ENCODE assay signal across 1 mouse cellular context in the genomic region with DNA sequence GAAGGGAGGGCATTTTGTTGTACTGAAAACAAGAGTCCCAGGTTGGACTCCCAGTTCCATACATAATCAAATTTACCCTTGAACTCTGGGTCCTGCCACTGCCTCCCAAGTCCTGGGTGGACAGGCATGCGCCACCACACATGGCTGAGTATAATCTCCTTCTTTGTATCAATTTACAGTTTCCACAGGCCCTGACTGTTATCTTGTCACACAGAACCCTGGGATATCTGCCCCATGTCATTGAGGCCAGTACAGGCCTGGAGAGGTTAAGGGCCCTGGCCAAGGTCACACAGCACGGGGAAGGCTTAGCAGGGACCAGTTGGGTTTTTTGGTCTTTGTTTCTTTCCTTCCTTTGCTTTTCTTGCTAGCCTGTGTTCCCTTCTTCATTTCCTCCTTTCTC.
TF ChIP-seq lines count a peak whose summit lies in the region.

No protein-coding gene starts in this region.

TF ChIP-seq in MEL, 35 proteins besides CTCF, POLR2A, EP300 and RAD21 (continued from another document):
- no peak for TF ChIP-seq POLR2AphosphoS2 (IDR thresholded peaks at IDR 0.05; ENCODE audit: low read length)
